Mouse (Mus musculus): ENCODE data around the gene Bcap29.
"Not testable (repeated sequence)": the region's sequence is repeated elsewhere in the genome, so short reads cannot be mapped to it uniquely, and the experiment has no call there.

Gene Bcap29

GRCm38 (mm10) chr12:31578691-31579476 lies 55.6 kb downstream of the Bcap29 start:
- no peak for DNase-seq (ENCODE audit: low spot score in 2 of 2)

- no peak for DNase-seq (ENCODE audit: low spot score in 2 of 2)
Measured at GRCm38 (mm10) chr12:31574506-31574905, 60.0 kb downstream of the Bcap29 start.

GRCm38 (mm10) chr12:31569784-31570183 lies 64.7 kb downstream of the Bcap29 start:
- no peak for DNase-seq (ENCODE audit: low spot score in 2 of 2)

GRCm38 (mm10) chr12:31568661-31569060 lies 65.8 kb downstream of the Bcap29 start:
- no peak for DNase-seq (ENCODE audit: low spot score in 2 of 2)

DNA sequence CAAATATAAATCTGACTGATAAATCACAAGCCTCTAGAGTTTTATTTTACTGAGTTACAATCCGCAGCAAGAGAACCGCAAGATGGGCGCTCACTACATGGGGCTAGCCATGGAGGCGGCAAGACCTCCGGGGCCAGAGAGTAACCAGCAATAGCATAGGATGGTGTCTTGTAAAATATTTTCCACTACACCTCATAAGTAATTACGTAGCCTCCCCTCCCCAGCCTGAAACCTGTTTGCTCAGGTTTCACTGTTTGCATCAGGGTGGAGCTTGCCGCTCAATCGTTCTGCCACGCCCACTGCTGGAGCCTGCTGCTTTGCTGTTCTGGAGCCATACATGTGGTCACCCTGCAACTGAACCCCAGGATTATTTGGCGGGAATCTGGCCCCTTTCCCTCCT lies 66.9 kb downstream of the Bcap29 start:
- DNase-seq (ENCODE audit: low spot score in 2 of 2): not testable (repeated sequence)

DNA sequence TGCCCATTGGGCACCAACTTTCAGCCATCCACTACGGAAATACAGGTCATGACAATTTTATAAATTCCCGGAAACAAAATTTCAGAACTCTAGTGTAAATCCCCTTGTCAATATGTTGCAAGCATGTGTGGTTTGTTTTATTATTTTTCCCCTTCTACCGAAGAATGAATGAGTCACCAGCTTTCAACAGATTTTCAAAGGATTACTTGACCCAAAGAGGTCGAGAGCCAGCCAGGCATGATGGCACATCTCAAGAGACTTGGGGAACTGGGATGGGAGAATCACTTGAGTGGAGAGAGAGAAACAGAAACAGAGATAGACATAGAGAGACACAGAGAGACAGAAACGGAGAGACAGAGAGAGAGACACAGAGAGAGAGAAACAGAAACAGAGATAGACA lies 73.7 kb downstream of the Bcap29 start:
- no peak for DNase-seq (ENCODE audit: low spot score in 2 of 2)

DNA sequence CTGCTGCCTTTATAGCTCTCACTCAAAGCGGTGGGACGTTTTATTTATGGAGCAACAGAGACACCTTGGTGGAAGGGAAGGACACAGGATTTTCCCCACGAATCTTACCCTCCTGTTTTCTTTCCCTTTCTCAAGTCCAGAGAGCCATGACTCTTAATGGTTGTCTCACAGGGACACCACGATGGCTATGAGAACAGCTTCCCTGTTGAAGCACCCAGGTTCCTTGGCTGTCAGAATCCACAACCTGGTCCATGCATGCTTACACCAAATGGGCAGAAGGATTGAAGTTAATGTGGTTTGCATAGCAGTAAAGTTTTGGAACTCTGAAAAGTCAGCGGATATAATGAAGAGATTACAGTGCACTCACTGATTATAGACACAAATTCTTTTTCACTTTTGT lies 74.5 kb downstream of the Bcap29 start:
- no peak for DNase-seq (ENCODE audit: low spot score in 2 of 2)

GRCm38 (mm10) chr12:31554371-31554770 lies 80.1 kb downstream of the Bcap29 start:
- DNase-seq (ENCODE audit: low spot score in 2 of 2): no peak

- DNase-seq (ENCODE audit: low spot score in 2 of 2): no peak
Measured at GRCm38 (mm10) chr12:31551252-31551651, 83.2 kb downstream of the Bcap29 start.

- DNase-seq (ENCODE audit: low spot score in 2 of 2): no peak
Measured at GRCm38 (mm10) chr12:31546061-31546460, 88.4 kb downstream of the Bcap29 start.

DNA sequence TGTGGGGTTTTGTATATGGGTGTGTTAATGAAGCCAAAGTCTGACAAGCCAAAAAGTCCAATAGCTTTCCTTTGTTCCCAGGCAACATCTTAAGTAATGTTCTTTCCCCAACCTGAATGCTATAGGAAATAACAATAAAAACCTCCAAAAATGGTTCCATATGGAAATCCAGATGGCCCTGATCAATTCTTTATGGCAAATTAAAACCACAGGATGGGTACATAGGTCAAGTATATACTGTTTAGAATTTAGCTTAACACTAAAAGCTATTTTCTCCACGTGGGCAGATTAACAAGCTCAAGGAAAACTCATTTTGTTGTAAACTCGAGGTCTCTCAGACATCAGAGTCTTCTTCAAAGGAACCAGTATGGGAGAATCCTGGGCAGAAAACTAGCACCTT lies 89.2 kb downstream of the Bcap29 start:
- no peak for DNase-seq (ENCODE audit: low spot score in 2 of 2)

DNA sequence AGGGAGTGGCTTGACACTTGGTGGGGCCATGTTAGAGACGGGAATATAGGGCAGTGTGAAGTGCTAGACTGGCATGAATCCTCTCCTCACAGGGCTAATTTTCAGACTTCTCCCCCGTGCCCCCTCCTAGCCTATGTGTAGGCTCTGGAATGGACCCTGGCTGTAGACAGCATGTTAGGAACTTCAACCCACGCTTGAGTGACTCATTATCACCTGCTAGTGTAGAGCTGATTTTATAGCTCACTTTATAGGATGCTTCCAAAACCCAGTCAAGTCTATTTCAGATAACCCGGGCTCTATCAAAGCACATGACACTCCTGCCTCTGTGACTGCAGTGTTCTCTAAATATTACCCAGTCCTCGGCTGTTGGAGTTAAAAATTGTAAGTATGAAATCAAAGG lies 92.9 kb downstream of the Bcap29 start:
- DNase-seq (ENCODE audit: low spot score in 2 of 2): no peak

Data from frontal cortex, postnatal 10 days (tissue).